Mouse (Mus musculus) ES-E14 (cell line): ENCODE data around the gene Slc1a5.
A peak's percentile ranks its signal among the peaks of the same experiment; 100 is the strongest.

Experiments
- CHD2 ChIP-seq: IDR thresholded peaks from 2 replicates; pipeline ENCODE4 v1.6.1; 2014; ENCODE audit warnings: mild to moderate bottlenecking, low read depth, low read length, inconsistent platforms
- HCFC1 ChIP-seq: IDR thresholded peaks from 2 replicates; pipeline ENCODE4 v1.6.1; 2012; ENCODE audit warnings: low read length, inconsistent platforms, borderline replicate concordance; ENCODE audit not compliant: insufficient read depth
- MAFK ChIP-seq: IDR thresholded peaks from 2 replicates; pipeline ENCODE4 v1.6.1; 2014; ENCODE audit warnings: mild to moderate bottlenecking, low read depth, low read length, inconsistent platforms; ENCODE audit not compliant: insufficient read depth
- ZC3H11A ChIP-seq: IDR thresholded peaks from 2 replicates; pipeline ENCODE4 v1.6.1; 2012; ENCODE audit warnings: low read depth, mild to moderate bottlenecking, inconsistent platforms, low read length, borderline replicate concordance
- ZNF384 ChIP-seq: IDR thresholded peaks from 2 replicates; pipeline ENCODE4 v1.6.1; 2012; ENCODE audit warnings: low read depth, low read length, inconsistent platforms

- peak; percentile 8; the same call in 1 of the 2 replicates for TF ChIP-seq HCFC1
- TF ChIP-seq CHD2, result no peak
- no peak for TF ChIP-seq ZNF384
- no peak for TF ChIP-seq MAFK
- no peak for TF ChIP-seq ZC3H11A
These were observed 35.5 kb downstream of the Slc1a5 start, which contains the start of gene Fkrp for GRCm38 (mm10) chr7:16816475-16817122.
